Comparison of ENCODE assay signal across 1 mouse cellular context in genomic region chr12:112798716-112799115, GRCm38 (mm10).
TF ChIP-seq lines count a peak whose summit lies in the region.

No protein-coding gene starts in this region.

TF ChIP-seq in CH12.LX, 34 proteins besides CTCF, POLR2A, EP300 and RAD21:
- TF ChIP-seq SIN3A (IDR thresholded peaks at IDR 0.05; ENCODE audit: low read length) (no peak), BHLHE40 (IDR thresholded peaks at IDR 0.05; ENCODE audit: low read depth, low read length) (no peak), NELFE (IDR thresholded peaks at IDR 0.05; ENCODE audit: low read depth, low read length) (no peak), JUND (conservative IDR thresholded peaks at IDR 0.05; ENCODE audit: low read depth, low read length) (no peak), ZC3H11A (IDR thresholded peaks at IDR 0.05; ENCODE audit: low read depth, low read length) (no peak), UBTF (IDR thresholded peaks at IDR 0.05; ENCODE audit: low read depth, low read length) (no peak), HCFC1 (IDR thresholded peaks at IDR 0.05; ENCODE audit: low read depth, low read length) (no peak), ZNF384 (IDR thresholded peaks at IDR 0.05; ENCODE audit: low read depth, low read length) (no peak), ZMIZ1 (IDR thresholded peaks at IDR 0.05; ENCODE audit: low read depth, low read length) (no peak), MAX (IDR thresholded peaks at IDR 0.05; ENCODE audit: low read length) (no peak), MXI1 (IDR thresholded peaks at IDR 0.05; ENCODE audit: low read depth, low read length) (no peak), MYC (IDR thresholded peaks at IDR 0.05; ENCODE audit: low read depth, low read length) (no peak), E2F4 (IDR thresholded peaks at IDR 0.05; ENCODE audit: insufficient replicate concordance, low read depth, low read length) (no peak), PAX5 (IDR thresholded peaks at IDR 0.05; ENCODE audit: low read length) (no peak), TCF12 (IDR thresholded peaks at IDR 0.05; ENCODE audit: low read depth, low read length) (no peak)
TF ChIP-seq in CH12.LX: peak in this region for 0.
